Mouse (Mus musculus) spleen, postnatal 4 days (tissue): ENCODE results near the gene Hoxd10.
A peak's percentile ranks its signal among the peaks of the same experiment; 100 is the strongest.

ENCODE experiments used
- DNase-seq, 2 experiments: peaks; one replicate each; pipeline ENCODE4 v3.0.0; 2022; ENCODE audit warnings: low spot score in 2 of 2

Gene Hoxd10

GRCm38 (mm10) chr2:74695813-74696430, 4.2 kb downstream of the Hoxd10 start:
- DNase-seq, result no peak

- DNase-seq, result no peak
Observed at GRCm38 (mm10) chr2:74696442-74697335, 5.0 kb downstream of the Hoxd10 start.

GRCm38 (mm10) chr2:74697567-74698121, 5.9 kb downstream of the Hoxd10 start, which contains the start of gene Hoxd9:
Gene Hoxd9, plus strand, starts transcription at chr2:74697727.
- DNase-seq, result no peak

GRCm38 (mm10) chr2:74698201-74699052, 6.7 kb downstream of the Hoxd10 start:
- DNase-seq, result no peak

- no peak for DNase-seq
Observed at GRCm38 (mm10) chr2:74699053-74699430, 7.3 kb downstream of the Hoxd10 start.

- DNase-seq, result no peak
Observed at GRCm38 (mm10) chr2:74699664-74700545, 8.2 kb downstream of the Hoxd10 start.

- no peak for DNase-seq
Observed at GRCm38 (mm10) chr2:74700546-74701112, 8.9 kb downstream of the Hoxd10 start.

GRCm38 (mm10) chr2:74701949-74702819, 10.5 kb downstream of the Hoxd10 start:
- DNase-seq, result peak; percentile 44 to 77

GRCm38 (mm10) chr2:74702820-74703219, 11.1 kb downstream of the Hoxd10 start:
- no peak for DNase-seq

- DNase-seq, result peak in 1 of 2 experiments; percentile 43
Observed at GRCm38 (mm10) chr2:74703317-74703716, 11.6 kb downstream of the Hoxd10 start.

- peak in 1 of 2 experiments; percentile 59 for DNase-seq
Observed at GRCm38 (mm10) chr2:74703720-74704392, 12.1 kb downstream of the Hoxd10 start.

- DNase-seq, result peak in 1 of 2 experiments; percentile 61
Observed at GRCm38 (mm10) chr2:74704393-74704998, 12.8 kb downstream of the Hoxd10 start, which contains the start of gene Hoxd8. Gene Hoxd8, plus strand, starts transcription at chr2:74704615.

- peak in 1 of 2 experiments; percentile 57 for DNase-seq
Observed at GRCm38 (mm10) chr2:74704999-74705466, 13.3 kb downstream of the Hoxd10 start.

GRCm38 (mm10) chr2:74705467-74706089, 13.9 kb downstream of the Hoxd10 start:
- DNase-seq, result peak in 1 of 2 experiments; percentile 60

GRCm38 (mm10) chr2:74706393-74706960, 14.8 kb downstream of the Hoxd10 start:
- DNase-seq, result no peak

GRCm38 (mm10) chr2:74707599-74707998, 15.9 kb downstream of the Hoxd10 start:
- no peak for DNase-seq

GRCm38 (mm10) chr2:74708676-74709075, 17.0 kb downstream of the Hoxd10 start:
- no peak for DNase-seq
